In the genomic region with DNA sequence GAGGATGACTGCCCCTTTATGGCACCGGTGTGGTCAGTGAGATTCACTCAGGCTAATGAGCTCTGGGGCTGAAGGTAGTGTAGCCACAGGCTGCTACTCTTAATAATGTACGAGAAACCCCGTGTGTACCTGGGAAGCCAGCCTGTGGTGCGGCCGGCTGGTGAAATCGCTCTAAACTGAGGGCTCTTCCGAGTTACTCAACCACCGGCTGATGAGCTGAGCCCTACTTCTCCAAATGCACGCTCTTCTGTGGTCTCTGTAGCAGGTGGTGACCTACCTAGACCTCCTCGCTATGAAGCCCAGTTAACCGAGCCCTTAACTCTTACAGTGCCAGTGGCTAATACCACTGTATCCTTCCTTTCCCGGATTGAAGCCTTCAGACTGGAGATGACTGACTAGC, we compare ENCODE assay signal across 12 mouse cellular contexts.
"Had no signal": no experiment of that assay in that cellular context is flagged by ENCODE, and none has a peak within 500 bp of the region (broad histone marks: within the 10 kb centered on the region; RNA-seq: fewer than 3 reads in every experiment).

No protein-coding gene starts in this region.

- ATAC-seq: intestine, postnatal 0 days; lung, postnatal 0 days; midbrain, embryonic 13.5 days had no signal

- H3K4me2 ChIP-seq: liver, embryonic 11.5 days; liver, embryonic 15.5 days; midbrain, embryonic 13.5 days had no signal

- H3K9me3 ChIP-seq: liver, embryonic 15.5 days had no signal

- H3K9ac ChIP-seq: liver, embryonic 15.5 days; midbrain, embryonic 13.5 days had no signal

- H3K27ac ChIP-seq: left cerebral cortex, adult 2 months; liver, embryonic 15.5 days; midbrain, embryonic 13.5 days had no signal

- H3K4me3 ChIP-seq: left cerebral cortex, adult 2 months; liver, embryonic 15.5 days; megakaryocyte, embryonic 14.5 days; midbrain, embryonic 13.5 days had no signal

- H3K36me3 ChIP-seq: liver, embryonic 15.5 days; midbrain, embryonic 13.5 days had no signal

- DNase-seq: kidney, postnatal 25 days; lung, adult 2 months; lung, postnatal 36 days; right cerebral cortex, postnatal 14 days; thymus, postnatal 4 days had no signal

- H3K27me3 ChIP-seq: liver, embryonic 15.5 days; megakaryocyte, embryonic 14.5 days; midbrain, embryonic 13.5 days had no signal

- H3K4me1 ChIP-seq: liver, embryonic 15.5 days; megakaryocyte, embryonic 14.5 days had no signal
